Mouse (Mus musculus): ENCODE measurements at regions not wholly inside any gene's neighbourhood (a gene's known extent, or its start where the extent isn't known, plus 50 kb on each side); places are given as distances from the start of the nearest gene placed in this dataset.

- no peak for DNase-seq (ENCODE audit: low spot score)
Observed at GRCm38 (mm10) chr10:39250039-39250438, 86.4 kb upstream of the Ccn6 start.

GRCm38 (mm10) chr10:39248486-39248885 lies 84.9 kb upstream of the Ccn6 start:
- DNase-seq (ENCODE audit: low spot score) = no peak

- DNase-seq (ENCODE audit: low spot score) = no peak
Observed at GRCm38 (mm10) chr10:39246984-39247383, 83.4 kb upstream of the Ccn6 start.

- DNase-seq (ENCODE audit: low spot score) = no peak
Observed at GRCm38 (mm10) chr10:39245141-39245540, 81.5 kb upstream of the Ccn6 start.

- no peak for DNase-seq (ENCODE audit: low spot score)
Observed at GRCm38 (mm10) chr10:39244061-39244460, 80.5 kb upstream of the Ccn6 start.

GRCm38 (mm10) chr10:39242398-39242797 lies 78.8 kb upstream of the Ccn6 start:
- DNase-seq (ENCODE audit: low spot score) = no peak

GRCm38 (mm10) chr10:39241922-39242321 lies 78.3 kb upstream of the Ccn6 start:
- no peak for DNase-seq (ENCODE audit: low spot score)

- DNase-seq (ENCODE audit: low spot score) = no peak
Observed at GRCm38 (mm10) chr10:39241486-39241885, 77.9 kb upstream of the Ccn6 start.

GRCm38 (mm10) chr10:39240966-39241365 lies 77.4 kb upstream of the Ccn6 start:
- no peak for DNase-seq (ENCODE audit: low spot score)

- DNase-seq (ENCODE audit: low spot score) = no peak
Observed at GRCm38 (mm10) chr10:39240178-39240791, 76.7 kb upstream of the Ccn6 start.

- peak; percentile 34 for DNase-seq (ENCODE audit: low spot score)
Observed at GRCm38 (mm10) chr10:39239498-39240177, 76.0 kb upstream of the Ccn6 start.

GRCm38 (mm10) chr10:39238596-39238995 lies 75.0 kb upstream of the Ccn6 start:
- no peak for DNase-seq (ENCODE audit: low spot score)

- DNase-seq (ENCODE audit: low spot score) = no peak
Observed at GRCm38 (mm10) chr10:39237549-39237948, 74.0 kb upstream of the Ccn6 start.

- no peak for DNase-seq (ENCODE audit: low spot score)
Observed at GRCm38 (mm10) chr10:39233926-39234450, 70.4 kb upstream of the Ccn6 start.

- no peak for DNase-seq (ENCODE audit: low spot score)
Observed at GRCm38 (mm10) chr10:39233191-39233590, 69.6 kb upstream of the Ccn6 start.

GRCm38 (mm10) chr10:39230634-39231410 lies 67.2 kb upstream of the Ccn6 start:
- DNase-seq (ENCODE audit: low spot score) = peak; percentile 5

GRCm38 (mm10) chr10:39229233-39229632 lies 65.6 kb upstream of the Ccn6 start:
- DNase-seq (ENCODE audit: low spot score) = no peak

GRCm38 (mm10) chr10:39228027-39228426 lies 64.4 kb upstream of the Ccn6 start:
- no peak for DNase-seq (ENCODE audit: low spot score)

- DNase-seq (ENCODE audit: low spot score) = no peak
Observed at GRCm38 (mm10) chr10:39227499-39227942, 63.9 kb upstream of the Ccn6 start.

- no peak for DNase-seq (ENCODE audit: low spot score)
Observed at GRCm38 (mm10) chr10:39226518-39226917, 62.9 kb upstream of the Ccn6 start.

GRCm38 (mm10) chr10:39224449-39225094 lies 61.0 kb upstream of the Ccn6 start:
- no peak for DNase-seq (ENCODE audit: low spot score)

GRCm38 (mm10) chr10:39221028-39221427 lies 57.4 kb upstream of the Ccn6 start:
- no peak for DNase-seq (ENCODE audit: low spot score)

Measured in c-Kit-positive CD71-positive TER-119-positive erythroid progenitor cells, embryonic 14.5 days (primary cell).